Mouse (Mus musculus) heart, adult 11 months (tissue): ENCODE measurements around the gene Lin37.

Experiments
- DNase-seq: peaks from one replicate; pipeline ENCODE4 v3.0.0; 2022

Gene Lin37

DNA sequence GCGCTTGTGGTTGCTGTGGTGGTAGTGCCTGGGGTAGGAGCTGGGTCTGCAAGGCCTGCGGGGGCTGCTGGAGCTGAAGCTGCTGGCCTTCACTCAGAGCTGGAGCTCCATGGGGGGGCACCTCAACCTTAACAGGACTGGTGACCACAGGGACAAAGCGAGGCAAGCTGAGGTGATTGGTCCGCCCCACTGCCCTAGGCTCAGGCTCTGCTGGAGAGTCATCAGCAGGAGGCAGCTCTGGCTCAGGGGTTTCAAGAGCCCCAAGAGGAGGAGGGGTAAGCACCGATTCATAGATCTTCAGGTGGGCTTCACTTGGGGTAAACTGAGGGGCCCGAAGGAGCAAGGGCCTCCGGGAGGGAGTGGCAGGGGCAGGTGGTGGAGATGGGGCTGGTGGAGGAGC lies 25.5 kb upstream of the Lin37 start:
- peak; percentile 93 for DNase-seq

- DNase-seq = no peak
These were observed 24.7 kb upstream of the Lin37 start for GRCm38 (mm10) chr7:30584339-30584738.

GRCm38 (mm10) chr7:30581547-30581946 lies 21.9 kb upstream of the Lin37 start:
- peak; percentile 87 for DNase-seq

DNA sequence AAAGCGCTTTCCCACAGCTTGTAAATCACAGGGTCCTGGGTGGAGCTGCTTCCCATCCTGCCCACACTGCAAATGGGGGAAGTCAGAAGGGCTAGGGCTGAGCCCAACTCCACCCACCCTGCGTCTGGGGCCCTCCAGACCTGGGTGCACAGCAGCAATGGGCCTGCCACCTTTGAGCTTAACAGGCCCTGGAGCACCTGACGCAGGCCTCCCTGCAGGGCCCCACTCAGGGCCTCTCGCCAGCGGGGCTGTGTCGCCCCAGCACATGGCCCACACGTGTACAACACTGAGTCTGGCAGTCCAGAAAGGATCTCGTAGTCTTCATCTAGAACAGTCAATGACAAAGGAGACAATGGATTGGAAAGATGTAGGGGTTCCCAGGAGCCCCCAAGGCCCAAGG lies 20.3 kb upstream of the Lin37 start:
- DNase-seq = no peak

DNA sequence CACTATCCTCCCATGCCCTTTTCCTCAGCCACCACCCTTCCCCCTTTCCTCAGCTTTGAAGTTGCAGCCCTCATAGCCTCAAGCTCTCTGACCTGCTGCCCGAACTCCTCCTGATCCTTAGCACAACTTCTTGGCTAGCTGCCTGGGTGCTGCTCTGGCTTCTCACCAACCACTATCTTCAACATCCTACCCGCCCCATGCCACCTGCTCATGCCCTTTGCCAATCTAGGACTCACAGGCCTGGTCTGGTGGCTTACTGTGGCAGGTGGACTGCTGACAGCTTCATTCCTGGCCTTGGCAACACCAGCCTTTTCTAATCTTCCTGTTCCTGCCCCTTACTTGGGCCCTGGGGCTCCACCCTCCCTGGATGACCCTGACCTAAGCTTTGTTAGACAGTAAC lies 13.3 kb upstream of the Lin37 start:
- peak; percentile 97 for DNase-seq

- DNase-seq = peak; percentile 88
These were observed 12.8 kb upstream of the Lin37 start for GRCm38 (mm10) chr7:30572389-30572788.

DNA sequence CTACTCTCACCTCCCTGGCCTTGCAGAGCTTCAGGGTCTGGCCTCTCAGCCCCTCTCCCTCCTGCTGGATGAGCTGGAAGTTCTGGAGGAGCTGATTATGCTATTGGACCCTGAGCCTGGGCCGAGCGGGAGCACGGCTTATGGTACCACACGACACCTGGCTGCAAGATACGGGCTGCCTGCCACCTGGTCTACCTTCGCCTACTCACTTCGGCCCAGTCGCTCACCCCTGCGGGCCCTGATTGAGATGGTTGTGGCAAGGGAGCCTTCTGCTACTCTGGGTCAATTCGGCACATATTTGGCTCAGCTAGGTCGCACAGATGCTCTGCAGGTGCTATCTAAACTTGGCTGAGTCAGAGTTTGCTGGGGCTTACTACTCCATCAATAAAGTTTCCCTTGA lies 7.9 kb upstream of the Lin37 start:
- DNase-seq = no peak

GRCm38 (mm10) chr7:30566033-30566432 lies 6.4 kb upstream of the Lin37 start:
- no peak for DNase-seq

GRCm38 (mm10) chr7:30564970-30565571 lies 5.4 kb upstream of the Lin37 start, which contains the start of gene Igflr1:
Gene Igflr1, plus strand, starts transcription at chr7:30565427.
- no peak for DNase-seq

- DNase-seq = no peak
These were observed 4.3 kb upstream of the Lin37 start for GRCm38 (mm10) chr7:30563906-30564280.

DNA sequence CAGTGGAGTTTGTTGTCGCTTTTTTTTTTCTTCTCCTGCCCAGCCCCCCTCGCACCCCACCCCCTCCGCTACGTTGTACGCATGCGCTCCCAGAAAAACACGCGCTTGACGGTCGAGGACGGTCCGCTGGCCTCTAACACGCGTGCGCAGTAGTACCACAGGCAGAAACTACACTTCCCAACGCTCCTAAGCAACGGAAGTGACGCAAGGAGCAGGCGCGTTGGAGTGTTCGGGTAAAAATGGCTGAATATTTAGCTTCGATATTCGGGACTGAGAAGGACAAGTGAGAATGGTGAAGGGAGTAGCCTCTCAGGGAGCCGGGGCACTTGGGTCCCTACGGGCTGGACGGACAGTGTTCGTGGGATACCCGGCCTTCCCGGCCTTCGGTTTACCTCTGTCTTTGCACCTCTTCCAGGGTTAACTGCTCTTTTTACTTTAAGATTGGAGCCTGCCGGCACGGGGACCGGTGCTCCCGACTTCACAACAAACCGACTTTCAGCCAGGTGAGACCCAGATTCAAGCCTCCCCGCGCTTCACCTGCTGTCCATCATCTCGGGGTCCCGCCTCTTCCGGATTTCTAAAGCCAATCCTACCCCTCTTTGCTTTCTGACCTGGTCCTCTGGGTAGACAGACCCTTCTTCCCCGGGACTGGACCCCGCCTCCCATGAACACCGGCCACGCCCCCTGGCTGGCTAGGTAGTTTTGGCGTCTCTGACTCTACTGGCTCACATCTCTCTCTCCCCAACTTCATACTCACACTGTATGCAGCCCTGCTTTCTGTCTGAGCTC lies 3.7 kb upstream of the Lin37 start, which contains the start of the genes U2af1l4, Gm49396 and Psenen:
Gene U2af1l4 (plus strand): TSS at position 185 of the 789 bp plus-strand sequence.
Gene Gm49396 (plus strand): TSS at position 228 of the 789 bp plus-strand sequence.
Gene Psenen (minus strand): TSS at position 511 of the 789 bp plus-strand sequence.
- peak; percentile 100 for DNase-seq

DNA sequence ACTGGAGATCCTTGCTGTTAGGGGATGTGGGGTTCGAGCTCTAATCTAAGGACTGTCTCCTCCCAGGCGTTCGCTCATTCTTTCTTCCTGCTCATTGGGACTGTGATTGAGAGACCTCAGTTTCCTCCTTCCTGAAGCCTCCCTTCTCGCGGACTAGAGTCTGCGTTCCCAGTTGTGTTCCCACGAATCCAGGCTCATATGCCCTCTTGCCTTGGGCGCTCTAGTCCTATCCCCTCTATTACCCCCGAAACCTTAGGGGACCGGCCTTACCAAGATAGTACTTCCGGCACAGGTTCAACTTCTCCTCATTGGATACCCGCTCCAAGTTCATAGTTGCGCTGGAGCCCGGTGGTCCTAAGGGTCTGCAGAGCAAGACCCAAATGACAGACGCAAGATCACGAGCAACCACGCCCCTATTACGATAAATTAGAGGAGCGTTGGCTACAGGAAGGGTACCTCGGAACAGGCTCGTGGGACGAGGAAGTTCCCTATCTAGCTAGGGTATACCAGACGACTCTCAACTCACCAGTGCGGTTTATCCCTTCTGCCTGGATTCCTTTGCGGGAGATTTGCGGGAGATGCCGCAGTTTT lies 3.0 kb upstream of the Lin37 start:
- no peak for DNase-seq

GRCm38 (mm10) chr7:30560296-30560695 lies 658 bp upstream of the Lin37 start:
- no peak for DNase-seq

DNA sequence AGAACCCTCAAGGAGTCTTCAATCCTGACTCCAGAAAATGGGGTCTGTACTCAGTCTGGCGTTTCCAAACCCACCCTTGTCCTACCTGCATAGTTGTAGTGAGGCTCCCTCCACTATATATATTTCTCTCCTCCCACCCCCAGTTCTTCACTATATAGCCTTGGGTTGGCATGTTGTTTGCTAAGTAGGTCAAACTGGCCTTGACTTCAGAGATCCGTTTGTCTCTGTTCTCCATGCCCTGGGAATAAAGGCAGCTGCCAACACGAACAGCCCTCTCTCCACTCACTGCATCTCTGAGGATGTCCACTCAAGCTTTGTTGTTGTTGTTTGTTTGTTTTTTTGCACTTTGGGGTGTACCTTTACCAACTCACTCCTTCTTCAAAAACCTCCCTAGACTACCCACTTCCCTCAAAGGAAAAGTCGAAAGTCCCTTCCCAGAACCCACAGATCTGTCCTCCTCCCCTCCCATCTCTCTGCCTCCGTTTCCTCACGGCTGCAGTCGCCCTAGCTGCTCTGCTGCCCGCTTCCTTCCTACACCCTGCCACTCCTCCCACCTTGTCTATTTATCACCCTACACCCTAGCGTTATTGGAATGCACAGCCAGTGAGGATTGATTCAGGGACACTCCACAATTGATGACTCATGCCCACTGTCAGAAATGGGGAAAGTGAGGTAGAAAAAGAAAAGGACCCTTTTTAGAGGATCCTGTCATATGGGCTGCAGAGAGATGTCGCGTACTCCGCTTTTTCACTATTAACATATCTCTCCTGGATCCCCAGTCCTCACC lies 789 bp downstream of the Lin37 start:
- DNase-seq = peak; percentile 93

- peak; percentile 92 for DNase-seq
These were observed 1.6 kb downstream of the Lin37 start for GRCm38 (mm10) chr7:30557901-30558514.

DNA sequence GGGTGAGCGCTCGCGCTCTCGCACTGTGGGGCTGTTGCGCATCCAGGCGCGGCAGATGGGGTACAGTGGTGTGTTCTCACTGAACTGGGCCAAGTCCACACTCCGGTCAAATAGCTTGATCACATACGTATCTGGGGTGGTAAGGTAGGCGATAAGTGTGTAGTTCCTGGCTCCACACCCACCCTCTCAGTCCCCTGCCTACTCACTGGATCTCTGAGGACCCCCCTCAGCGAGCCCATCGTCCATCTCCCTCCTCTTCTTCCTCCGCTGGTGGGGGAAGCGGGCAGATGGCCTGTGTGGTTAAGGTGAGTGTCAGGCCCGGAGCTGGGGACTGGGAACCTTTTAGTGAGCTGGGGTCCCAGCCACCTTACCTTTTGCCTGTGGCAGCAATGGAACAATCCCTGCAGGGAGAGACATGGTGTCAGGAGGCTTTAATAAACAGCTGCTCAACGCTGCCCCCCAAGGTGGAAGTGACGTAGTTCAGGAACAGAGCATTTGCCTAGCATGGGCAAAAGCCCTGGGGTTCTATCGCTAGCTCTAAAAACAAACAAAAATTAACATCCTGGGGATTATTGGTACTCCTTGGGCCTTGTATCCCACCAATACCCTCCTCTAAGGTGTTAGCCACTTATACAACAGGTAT lies 2.6 kb downstream of the Lin37 start:
- peak; percentile 92 for DNase-seq

DNA sequence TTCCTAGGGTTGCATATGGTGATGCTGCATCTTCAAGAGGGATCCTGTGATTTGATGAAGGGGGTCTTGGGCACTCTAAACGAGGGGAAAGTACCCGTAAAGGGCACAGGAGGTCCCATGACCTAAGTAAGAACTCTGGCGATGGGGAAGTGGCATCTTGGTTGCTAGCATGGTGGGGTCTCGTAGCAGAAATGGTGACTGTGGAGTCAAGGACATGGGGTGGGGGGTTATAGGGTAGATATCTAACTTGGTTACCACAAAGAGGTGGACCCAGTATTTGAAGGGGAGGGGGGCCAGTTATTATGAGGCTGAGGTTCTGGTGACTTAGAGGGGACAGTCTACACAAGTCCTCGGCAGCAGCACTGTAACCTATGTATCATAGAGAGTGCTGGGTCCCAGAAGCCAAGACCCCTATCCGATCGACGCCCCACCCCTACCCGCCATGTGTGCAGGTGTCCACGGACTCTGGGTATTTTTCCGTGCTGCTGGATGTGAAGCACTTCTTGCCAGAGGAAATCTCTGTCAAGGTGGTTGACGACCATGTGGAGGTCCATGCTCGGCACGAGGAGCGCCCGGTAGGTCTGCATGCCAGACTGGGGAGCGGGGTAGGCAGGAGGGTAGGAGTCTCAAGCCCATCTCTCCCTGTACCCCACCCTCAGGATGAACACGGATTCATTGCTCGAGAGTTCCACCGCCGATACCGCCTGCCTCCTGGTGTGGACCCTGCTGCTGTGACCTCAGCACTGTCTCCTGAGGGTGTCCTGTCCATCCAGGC lies 5.6 kb downstream of the Lin37 start:
- DNase-seq = peak; percentile 94

GRCm38 (mm10) chr7:30553021-30553589 lies 6.5 kb downstream of the Lin37 start:
- peak; percentile 97 for DNase-seq

GRCm38 (mm10) chr7:30552102-30553020 lies 7.3 kb downstream of the Lin37 start, which contains the start of the genes Hspb6 and Proser3:
Gene Hspb6, plus strand, starts transcription at chr7:30552178.
Gene Proser3, minus strand, starts transcription at chr7:30552299.
- peak; percentile 100 for DNase-seq
